Mouse (Mus musculus) kidney, postnatal 0 days (tissue): Measurements from ENCODE around the gene Qrich2. TPM values are rescaled to one million over a fixed set of nuclear protein-coding genes. Genes with fewer than 3 reads are reported as not detected.

Experiments
- ATAC-seq: fragments of 200-750 bp; cut with Nextera tagmentation; replicated peaks from 2 replicates; pipeline ENCODE4 v1.8.0; 2017; ENCODE audit warnings: low read depth, moderate number of reproducible peaks, moderate TSS enrichment, moderate library complexity; ENCODE audit not compliant: low FRiP score
- DNase-seq: peaks from one replicate; pipeline ENCODE4 v3.0.0-alpha.2; 2016; ENCODE audit warnings: low spot score
- H3K27ac ChIP-seq: fragments of 300-500 bp; sonication (generic); 2 replicates; pipeline ENCODE4 v1.5.1; 2014; ENCODE audit warnings: mild to moderate bottlenecking
- H3K27me3 ChIP-seq: fragments of 300-500 bp; sonication (generic); 2 replicates; pipeline ENCODE4 v1.6.1; 2014; ENCODE audit warnings: low read length, mixed read lengths; ENCODE audit not compliant: insufficient read depth
- H3K36me3 ChIP-seq: fragments of 300-500 bp; sonication (generic); 2 replicates; pipeline ENCODE4 v1.6.1; 2014; ENCODE audit warnings: low read length, mixed read lengths; ENCODE audit not compliant: insufficient read depth
- H3K4me1 ChIP-seq: fragments of 300-500 bp; sonication (generic); replicated peaks from 2 replicates; pipeline ENCODE4 v1.6.1; 2014; ENCODE audit warnings: antibody characterized with exemption, low read length, mixed read lengths; ENCODE audit not compliant: insufficient read depth
- H3K4me2 ChIP-seq: fragments of 300-500 bp; sonication (generic); 2 replicates; pipeline ENCODE4 v1.6.1; 2014; ENCODE audit warnings: mild to moderate bottlenecking, low read length, moderate library complexity, mixed read lengths
- H3K4me3 ChIP-seq: fragments of 300-500 bp; sonication (generic); replicated peaks from 2 replicates; pipeline ENCODE4 v1.5.1; 2014; ENCODE audit warnings: low read depth, low read length
- H3K9ac ChIP-seq: fragments of 300-500 bp; sonication (generic); 2 replicates; pipeline ENCODE4 v1.6.1; 2014; ENCODE audit warnings: low read depth, low read length
- H3K9me3 ChIP-seq: fragments of 300-500 bp; sonication (generic); replicated peaks from 2 replicates; pipeline ENCODE4 v1.6.1; 2016; ENCODE audit warnings: low read length, inconsistent platforms, mixed read lengths
- CTCF ChIP-seq: IDR thresholded peaks from 2 replicates; pipeline ENCODE4 v1.5.1; 2016; ENCODE audit warnings: antibody characterized with exemption, low read depth, mild to moderate bottlenecking, moderate library complexity
- WGBS: fragments of 180-500 bp; shearing (Covaris S2); extraction: QIAGEN DNeasy Blood & Tissue Kit; methylation state at CpG from one replicate; pipeline ENCODE4 v1.1.7; 2014; 5-methylcytosine and 5-hydroxymethylcytosine counted together
- polyA plus RNA-seq: library from polyadenylated mRNA; unstranded; fragments of >200 nt; fragmentation: Nextera tagmentation; extraction: Ambion mirVana; gene quantifications from 2 replicates; pipeline ENCODE4 v1.2.1, GENCODE M21; 2015

Gene Qrich2
- polyA plus RNA-seq, 1 experiment from 2014 or later: 0.24 TPM

- TF ChIP-seq CTCF: no peak
- H3K9ac ChIP-seq: no peak overlapping the region
- H3K9me3 ChIP-seq: no peaks in the 10 kb centered on the region
- no peaks in the 10 kb centered on the region for H3K27me3 ChIP-seq
- H3K4me3 ChIP-seq: no peak overlapping the region
- H3K4me1 ChIP-seq: peaks cover 9% of the 10 kb centered on the region; the same call in 1 of the 2 replicates
- no peak overlapping the region for H3K4me2 ChIP-seq
- ATAC-seq (no peak), DNase-seq (no peak)
- H3K36me3 ChIP-seq: no peaks in the 10 kb centered on the region
- WGBS: 74% methylated on average over 3 of the region's 3 CpGs
- no peak overlapping the region for H3K27ac ChIP-seq
These were observed 57.0 kb downstream of the Qrich2 start for GRCm38 (mm10) chr11:116409008-116409407.

- DNase-seq (no peak), ATAC-seq (no peak)
- Histone ChIP-seq H3K27ac (no peak overlapping the region), H3K4me1 (no peaks in the 10 kb centered on the region), H3K36me3 (no peaks in the 10 kb centered on the region), H3K27me3 (no peaks in the 10 kb centered on the region), H3K9ac (no peak overlapping the region), H3K9me3 (no peaks in the 10 kb centered on the region), H3K4me3 (no peak overlapping the region), H3K4me2 (no peak overlapping the region)
- 93% methylated on average over 16 of the region's 16 CpGs for WGBS
- TF ChIP-seq CTCF: no peak
These were observed 59.8 kb downstream of the Qrich2 start for GRCm38 (mm10) chr11:116406231-116406728.

- WGBS: 83% methylated on average over 4 of the region's 4 CpGs
- no peak overlapping the region for H3K4me3 ChIP-seq
These were observed 60.4 kb downstream of the Qrich2 start for GRCm38 (mm10) chr11:116405601-116406000.

GRCm38 (mm10) chr11:116400560-116400959 is 65.5 kb downstream of the Qrich2 start:
- Histone ChIP-seq H3K27me3 (no peaks in the 10 kb centered on the region), H3K4me2 (no peak overlapping the region), H3K4me1 (no peaks in the 10 kb centered on the region), H3K36me3 (0 out of 2 replicates have a peak, but pooled peaks cover 3% of the 10 kb centered on the region), H3K9me3 (no peaks in the 10 kb centered on the region), H3K27ac (peak overlapping the region; percentile 56), H3K4me3 (no peak overlapping the region), H3K9ac (no peak overlapping the region)
- 42% methylated on average over 4 of the region's 4 CpGs for WGBS
- no peak for TF ChIP-seq CTCF
- DNase-seq (peak; percentile 47), ATAC-seq (no peak)

More at GRCm38 (mm10) chr11:116405601-116406000, 60.4 kb downstream of the Qrich2 start:
- Histone ChIP-seq H3K9me3 (no peaks in the 10 kb centered on the region), H3K27ac (no peak overlapping the region), H3K9ac (no peak overlapping the region), H3K4me1 (no peaks in the 10 kb centered on the region), H3K36me3 (no peaks in the 10 kb centered on the region), H3K4me2 (no peak overlapping the region), H3K27me3 (no peaks in the 10 kb centered on the region)
- TF ChIP-seq CTCF: no peak
- ATAC-seq (no peak), DNase-seq (no peak)

GRCm38 (mm10) chr11:116398348-116398677 is 67.7 kb downstream of the Qrich2 start:
- no peaks in the 10 kb centered on the region for H3K27me3 ChIP-seq
- no peak overlapping the region for H3K4me2 ChIP-seq
- H3K4me3 ChIP-seq: no peak overlapping the region
- no peak overlapping the region for H3K9ac ChIP-seq
- no peaks in the 10 kb centered on the region for H3K4me1 ChIP-seq
- H3K9me3 ChIP-seq: no peaks in the 10 kb centered on the region
- ATAC-seq (no peak), DNase-seq (no peak)
- no peak overlapping the region for H3K27ac ChIP-seq
- no peak for TF ChIP-seq CTCF
- peaks cover 13% of the 10 kb centered on the region; the same call in 1 of the 2 replicates for H3K36me3 ChIP-seq
- 80% methylated on average over 11 of the region's 11 CpGs for WGBS

GRCm38 (mm10) chr11:116397517-116398347 is 68.3 kb downstream of the Qrich2 start:
- no peaks in the 10 kb centered on the region for H3K4me1 ChIP-seq
- no peak for ATAC-seq
- peaks cover 13% of the 10 kb centered on the region; the same call in 1 of the 2 replicates for H3K36me3 ChIP-seq
- DNase-seq: peak; percentile 41
- no peaks in the 10 kb centered on the region for H3K9me3 ChIP-seq
- no peak for TF ChIP-seq CTCF
- H3K27me3 ChIP-seq: no peaks in the 10 kb centered on the region
- H3K4me2 ChIP-seq: no peak overlapping the region
- no peak overlapping the region for H3K27ac ChIP-seq
- H3K4me3 ChIP-seq: no peak overlapping the region
- WGBS: 63% methylated on average over 8 of the region's 8 CpGs
- no peak overlapping the region for H3K9ac ChIP-seq
